Mouse (Mus musculus) hindbrain, embryonic 16.5 days (tissue): ENCODE data around the gene Cacna1f. TPM values are rescaled to one million over a fixed set of nuclear protein-coding genes. Genes with fewer than 3 reads are reported as not detected.

Experiments
- ATAC-seq: fragments of 200-750 bp; cut with Nextera tagmentation; 2 replicates; pipeline ENCODE4 v1.8.0; 2017; ENCODE audit warnings: moderate TSS enrichment, moderate library complexity
- H3K27ac ChIP-seq: fragments of 300-500 bp; sonication (generic); 2 replicates; pipeline ENCODE4 v1.5.1; 2014; ENCODE audit warnings: low read depth, mild to moderate bottlenecking, control low read depth, low read length, moderate library complexity
- H3K27me3 ChIP-seq: fragments of 300-500 bp; sonication (generic); replicated peaks from 2 replicates; pipeline ENCODE4 v1.6.1; 2014; ENCODE audit warnings: low read length; ENCODE audit not compliant: control insufficient read depth, insufficient read depth
- H3K36me3 ChIP-seq: fragments of 300-500 bp; sonication (generic); 2 replicates; pipeline ENCODE4 v1.6.1; 2014; ENCODE audit warnings: mild to moderate bottlenecking, low read length, moderate library complexity, mixed read lengths; ENCODE audit not compliant: control insufficient read depth, insufficient read depth
- H3K4me1 ChIP-seq: fragments of 300-500 bp; sonication (generic); 2 replicates; pipeline ENCODE4 v1.6.1; 2014; ENCODE audit warnings: low read depth, low read length; ENCODE audit not compliant: control insufficient read depth, insufficient read depth
- H3K4me2 ChIP-seq: fragments of 300-500 bp; sonication (generic); 2 replicates; pipeline ENCODE4 v1.6.1; 2014; ENCODE audit warnings: mild to moderate bottlenecking, low read length, control low read depth, moderate library complexity
- H3K4me3 ChIP-seq: fragments of 300-500 bp; sonication (generic); 2 replicates; pipeline ENCODE4 v1.5.1; 2014; ENCODE audit warnings: mild to moderate bottlenecking, low read length, control low read depth, moderate library complexity
- H3K9ac ChIP-seq: fragments of 300-500 bp; sonication (generic); 2 replicates; pipeline ENCODE4 v1.6.1; 2014; ENCODE audit warnings: low read depth, mild to moderate bottlenecking, control low read depth, low read length, moderate library complexity
- H3K9me3 ChIP-seq: fragments of 300-500 bp; sonication (generic); 2 replicates; pipeline ENCODE4 v1.6.1; 2014; ENCODE audit warnings: mild to moderate bottlenecking, low read length, moderate library complexity; ENCODE audit not compliant: control insufficient read depth
- WGBS: fragments of 180-500 bp; shearing (Covaris S2); extraction: QIAGEN DNeasy Blood & Tissue Kit; methylation state at CpG from one replicate; pipeline ENCODE4 v1.1.7; 2014; 5-methylcytosine and 5-hydroxymethylcytosine counted together
- polyA plus RNA-seq: library from polyadenylated mRNA; unstranded; fragments of >200 nt; fragmentation: Nextera tagmentation; extraction: Ambion mirVana; gene quantifications from 2 replicates; pipeline ENCODE4 v1.2.1, GENCODE M21; 2015

Gene Cacna1f
- polyA plus RNA-seq, 1 experiment from 2014 or later: 0.20 TPM

DNA sequence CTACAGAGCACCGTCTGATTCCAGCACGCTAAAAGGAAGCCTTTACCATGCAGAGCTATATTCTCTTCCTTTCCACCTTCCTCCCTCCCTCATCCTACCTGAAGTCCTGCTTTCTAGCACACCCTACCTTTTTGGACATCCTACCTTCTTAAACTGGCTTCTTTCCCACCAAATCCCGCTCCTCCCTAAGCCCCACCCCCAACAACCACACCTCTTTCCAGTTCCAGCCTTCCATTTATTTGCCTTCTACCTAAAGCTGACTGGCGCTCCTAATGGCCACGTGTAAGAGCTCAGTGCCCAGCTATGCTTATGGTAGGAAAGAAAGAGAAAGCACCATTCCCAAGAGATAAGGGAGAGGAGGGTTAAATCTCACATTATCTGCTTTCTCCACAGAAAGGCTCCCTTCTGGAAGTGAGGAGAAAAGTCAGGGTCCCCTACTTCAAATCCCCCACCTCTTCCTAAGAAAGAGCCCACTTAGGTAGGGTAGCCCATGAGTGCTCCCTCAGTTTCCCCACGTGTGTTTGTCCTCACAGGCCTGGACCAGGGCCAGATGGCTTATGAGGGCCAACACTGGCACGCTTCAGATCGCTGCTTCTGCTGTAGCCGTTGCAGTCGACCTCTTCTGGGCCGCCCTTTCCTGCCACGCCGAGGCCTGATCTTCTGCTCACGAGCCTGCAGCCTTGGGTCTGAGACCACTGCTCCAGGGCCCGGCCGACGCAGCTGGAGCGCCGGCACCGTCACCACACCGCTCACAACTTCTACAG, 59.0 kb downstream of the Cacna1f start:
- no peaks in the 10 kb centered on the region for H3K4me1 ChIP-seq
- H3K4me3 ChIP-seq: no peak overlapping the region
- H3K4me2 ChIP-seq: no peak overlapping the region
- H3K27ac ChIP-seq: no peak overlapping the region
- WGBS: 72% methylated on average over 21 of the region's 21 CpGs
- H3K27me3 ChIP-seq: no peaks in the 10 kb centered on the region
- ATAC-seq: no peak
- H3K36me3 ChIP-seq: no peaks in the 10 kb centered on the region
- H3K9me3 ChIP-seq: no peaks in the 10 kb centered on the region
- no peak overlapping the region for H3K9ac ChIP-seq

DNA sequence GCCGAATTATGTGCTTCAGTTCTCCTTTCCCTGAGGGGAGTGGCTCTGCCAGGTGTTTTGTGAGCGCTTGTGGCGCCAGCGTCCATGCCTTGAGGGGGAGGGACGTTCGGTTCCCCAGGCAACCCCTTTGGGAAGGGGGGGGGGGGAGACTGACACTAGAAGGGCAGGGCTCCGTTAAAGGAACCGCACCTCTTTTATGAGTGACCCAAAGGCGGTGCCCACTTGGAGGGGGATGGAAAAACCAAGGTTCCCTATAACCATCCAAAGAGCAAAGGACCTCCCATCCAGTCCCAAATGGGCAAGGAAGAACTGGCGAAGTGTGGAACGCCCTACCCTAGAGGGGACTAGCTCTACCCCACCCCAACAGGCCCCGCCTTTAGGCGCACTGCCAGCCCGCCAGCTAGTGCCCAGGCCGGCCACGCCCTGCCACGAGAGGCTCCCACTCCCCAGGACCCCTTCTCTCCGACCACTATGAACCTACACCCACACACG, 63.6 kb downstream of the Cacna1f start:
- 23% methylated on average over 13 of the region's 19 CpGs for WGBS
- Histone ChIP-seq H3K9ac (no peak overlapping the region; the same call in 1 of the 2 replicates), H3K4me2 (peak overlapping the region; percentile 51), H3K4me3 (peak overlapping the region; percentile 34), H3K9me3 (no peaks in the 10 kb centered on the region), H3K27ac (no peak overlapping the region), H3K27me3 (no peaks in the 10 kb centered on the region), H3K36me3 (no peaks in the 10 kb centered on the region), H3K4me1 (no peaks in the 10 kb centered on the region)
- ATAC-seq: peak; percentile 55

DNA sequence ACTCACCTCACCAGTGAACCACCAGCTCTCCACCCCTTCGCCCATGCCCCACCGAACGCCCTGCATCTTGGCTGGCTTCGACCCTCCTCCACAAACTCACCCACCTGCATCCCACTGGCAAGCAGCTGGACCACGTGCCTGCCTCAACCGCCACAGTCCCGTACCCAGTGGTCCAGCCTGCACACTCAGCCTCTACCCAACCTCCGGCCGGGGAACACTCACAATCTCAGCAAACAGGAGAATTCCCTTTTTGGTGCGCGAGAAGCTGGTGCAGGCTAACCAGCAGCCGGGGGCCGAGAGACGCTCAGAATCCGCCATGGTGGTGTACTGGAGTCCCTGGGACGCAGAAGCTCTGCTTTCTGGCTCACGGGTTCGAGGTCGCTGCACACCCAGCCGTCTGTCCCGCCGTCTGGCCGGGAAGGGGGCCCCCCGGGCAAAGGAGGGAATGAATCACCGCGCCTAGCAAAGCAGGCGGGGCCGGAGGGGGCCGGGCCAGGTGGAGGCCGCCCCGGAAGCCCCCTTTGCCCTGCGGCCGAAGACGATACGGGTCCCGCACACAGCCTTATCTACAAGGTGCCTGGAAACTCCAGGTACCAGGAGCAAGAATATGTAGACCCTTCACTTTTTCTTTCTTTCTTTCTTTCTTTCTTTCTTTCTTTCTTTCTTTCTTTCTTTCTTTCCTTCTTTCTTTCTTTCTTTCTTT, 64.2 kb downstream of the Cacna1f start, which contains the start of gene Plp2:
Gene Plp2 (minus strand): TSS at position 470 of the 703 bp plus-strand sequence.
- Histone ChIP-seq H3K4me2 (peak within 1 kb of the TSS; percentile 51), H3K4me1 (no peaks in the 10 kb centered on the region), H3K4me3 (peak within 1 kb of the TSS; percentile 34), H3K27ac (no peak within 1 kb of the TSS), H3K36me3 (no peaks in the 10 kb centered on the region), H3K27me3 (no peaks in the 10 kb centered on the region), H3K9me3 (no peaks in the 10 kb centered on the region), H3K9ac (peak within 1 kb of the TSS; percentile 39)
- ATAC-seq: peak; percentile 49
- 21% methylated on average over 31 of the region's 36 CpGs for WGBS

DNA sequence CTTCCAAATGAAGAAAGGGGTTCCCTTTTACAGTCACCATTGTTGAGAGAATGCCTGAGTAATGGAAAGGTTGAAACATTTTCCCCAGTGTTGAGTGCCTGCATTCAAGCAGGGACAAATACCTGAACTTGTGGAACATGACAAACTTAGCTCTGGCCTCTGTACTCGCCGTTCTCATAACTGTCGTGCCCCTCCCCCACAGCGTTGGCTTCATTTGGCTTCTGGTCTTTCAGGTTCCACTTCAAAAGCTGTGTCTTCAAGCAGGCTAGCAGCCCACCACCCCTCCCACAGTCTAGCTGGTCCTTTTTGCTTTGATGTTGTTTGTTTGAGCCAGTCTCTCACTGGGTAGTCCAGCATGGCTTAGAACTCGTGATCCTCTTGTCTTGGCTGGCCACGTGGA, 65.9 kb downstream of the Cacna1f start:
- no peak overlapping the region for H3K4me2 ChIP-seq
- H3K9ac ChIP-seq: no peak overlapping the region
- no peaks in the 10 kb centered on the region for H3K9me3 ChIP-seq
- no peak for ATAC-seq
- H3K4me1 ChIP-seq: no peaks in the 10 kb centered on the region
- WGBS: 54% methylated on average over 6 of the region's 6 CpGs
- H3K36me3 ChIP-seq: no peaks in the 10 kb centered on the region
- H3K27me3 ChIP-seq: no peaks in the 10 kb centered on the region
- no peak overlapping the region for H3K4me3 ChIP-seq
- H3K27ac ChIP-seq: no peak overlapping the region

DNA sequence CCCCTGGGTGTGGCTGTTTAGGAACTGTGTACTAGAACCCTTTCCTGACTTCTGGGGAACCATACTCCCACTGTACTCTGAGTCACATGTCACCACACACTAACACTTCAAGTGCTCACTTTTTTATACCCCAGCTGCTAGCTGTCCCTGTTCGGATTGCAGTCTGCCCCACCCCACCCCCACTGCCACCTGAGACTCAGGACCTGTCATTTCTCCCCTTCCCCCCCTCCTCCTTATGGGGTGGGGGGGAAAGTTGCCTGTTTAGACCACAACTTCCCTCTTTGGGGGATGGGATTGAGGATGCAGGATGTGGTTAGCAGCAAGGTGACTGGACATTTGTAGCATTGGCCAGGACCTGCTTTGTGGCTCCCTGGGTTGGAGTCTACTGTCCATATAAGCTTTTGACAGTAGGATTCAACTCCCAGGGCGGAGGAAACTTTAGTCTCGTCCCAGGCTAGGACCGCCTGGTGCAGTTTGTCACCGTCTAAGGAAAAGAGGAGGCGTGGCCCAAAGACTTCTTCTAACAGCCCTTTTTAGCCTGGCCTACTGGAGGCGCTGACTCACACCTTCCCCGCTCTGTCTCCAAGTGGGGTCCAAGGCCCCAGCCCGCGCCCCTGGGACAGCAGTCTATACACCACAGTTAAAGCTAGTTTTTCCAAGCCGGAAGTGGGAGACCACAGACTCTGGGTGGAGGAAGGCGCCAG, 66.8 kb downstream of the Cacna1f start:
- Histone ChIP-seq H3K27ac (no peak overlapping the region), H3K27me3 (no peaks in the 10 kb centered on the region), H3K4me1 (no peaks in the 10 kb centered on the region), H3K9ac (no peak overlapping the region), H3K9me3 (no peaks in the 10 kb centered on the region), H3K36me3 (no peaks in the 10 kb centered on the region), H3K4me3 (no peak overlapping the region), H3K4me2 (no peak overlapping the region)
- ATAC-seq: no peak
- 43% methylated on average over 12 of the region's 12 CpGs for WGBS

DNA sequence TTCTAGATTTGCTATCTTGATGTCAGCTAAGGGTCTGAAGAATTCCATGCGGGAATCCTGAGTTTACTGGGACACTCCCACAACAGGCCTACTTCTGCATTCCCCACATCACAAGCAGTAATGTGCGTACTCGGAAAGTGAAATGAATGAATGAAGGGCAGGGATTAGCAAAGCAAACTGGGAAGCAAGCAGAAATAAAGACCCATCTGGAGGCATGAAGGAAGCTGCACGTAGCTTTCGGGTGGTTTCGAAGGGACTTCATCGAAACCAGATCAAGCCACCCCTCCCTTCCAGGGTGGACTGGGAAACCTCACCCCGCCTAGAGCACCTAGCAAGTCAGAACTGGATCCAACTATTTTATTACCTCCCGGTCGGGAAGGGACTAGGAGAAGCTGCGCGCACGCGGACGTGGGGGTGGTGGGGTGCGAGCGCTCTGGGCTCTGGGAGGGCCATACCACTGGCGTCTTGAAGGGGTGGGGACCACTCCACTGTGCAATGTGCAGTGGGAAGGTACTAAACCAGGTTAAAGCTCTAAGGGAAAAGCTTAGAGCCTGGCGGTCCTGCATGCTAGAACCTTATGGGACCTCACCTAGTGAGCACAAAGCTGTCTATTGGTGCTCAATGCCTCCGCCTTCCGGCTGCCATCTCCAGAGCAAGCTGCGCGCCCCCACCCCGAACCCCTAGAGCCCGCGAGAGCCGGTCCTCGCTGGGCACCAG, 67.6 kb downstream of the Cacna1f start:
- H3K36me3 ChIP-seq: no peaks in the 10 kb centered on the region
- ATAC-seq: peak; percentile 48
- peak overlapping the region; percentile 47 for H3K9ac ChIP-seq
- no peak overlapping the region for H3K27ac ChIP-seq
- H3K27me3 ChIP-seq: no peaks in the 10 kb centered on the region
- peak overlapping the region; percentile 55 for H3K4me2 ChIP-seq
- no peaks in the 10 kb centered on the region for H3K4me1 ChIP-seq
- peak overlapping the region; percentile 26 for H3K4me3 ChIP-seq
- H3K9me3 ChIP-seq: no peaks in the 10 kb centered on the region
- 32% methylated on average over 28 of the region's 28 CpGs for WGBS

DNA sequence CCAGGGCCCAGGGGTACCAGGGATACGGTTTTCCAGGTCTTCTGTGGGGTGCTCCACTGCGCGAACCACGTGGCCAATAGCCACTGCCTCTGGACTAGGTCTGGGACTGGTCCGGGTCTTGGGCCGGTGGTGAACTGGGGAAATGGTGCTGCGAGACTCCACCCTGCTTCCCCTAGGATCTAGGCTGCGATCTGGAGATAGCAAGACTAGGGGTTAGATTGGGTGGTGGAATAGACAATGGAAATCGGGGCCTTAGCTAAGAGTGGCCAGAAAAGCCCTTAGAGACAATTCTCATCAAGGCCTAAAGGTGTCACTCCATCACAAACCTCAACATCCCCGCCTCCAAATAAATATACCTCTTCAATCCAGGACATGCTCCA, 68.1 kb downstream of the Cacna1f start:
- no peaks in the 10 kb centered on the region for H3K4me1 ChIP-seq
- H3K36me3 ChIP-seq: no peaks in the 10 kb centered on the region
- H3K27ac ChIP-seq: no peak overlapping the region
- H3K27me3 ChIP-seq: no peaks in the 10 kb centered on the region
- peak overlapping the region; percentile 47 for H3K9ac ChIP-seq
- peak overlapping the region; percentile 26 for H3K4me3 ChIP-seq
- no peaks in the 10 kb centered on the region for H3K9me3 ChIP-seq
- peak overlapping the region; percentile 55 for H3K4me2 ChIP-seq
- ATAC-seq: no peak
- 35% methylated on average over 10 of the region's 10 CpGs for WGBS

DNA sequence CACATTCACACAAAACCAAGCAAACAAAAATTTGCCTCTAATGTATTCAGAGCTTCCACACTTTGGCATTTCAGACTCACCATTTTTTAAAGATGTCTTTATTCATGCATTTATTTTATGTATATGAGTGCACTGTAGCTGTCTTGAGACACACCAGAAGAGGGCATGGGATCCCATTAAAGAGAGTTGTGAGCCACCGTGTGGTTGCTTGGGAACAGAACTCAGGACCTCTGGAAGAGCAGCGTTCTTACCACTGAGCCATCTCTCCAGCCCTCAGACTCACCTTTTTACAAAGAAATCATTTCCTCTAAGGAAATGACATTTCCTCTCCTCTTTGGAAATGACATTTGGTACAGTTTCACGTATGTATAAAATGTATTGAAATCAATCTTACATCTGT, 72.1 kb downstream of the Cacna1f start:
- Histone ChIP-seq H3K4me2 (no peak overlapping the region), H3K4me3 (no peak overlapping the region), H3K9ac (no peak overlapping the region), H3K4me1 (no peaks in the 10 kb centered on the region), H3K9me3 (no peaks in the 10 kb centered on the region), H3K27me3 (no peaks in the 10 kb centered on the region), H3K36me3 (no peaks in the 10 kb centered on the region), H3K27ac (no peak overlapping the region)
- WGBS: 44% methylated on average over 3 of the region's 3 CpGs
- ATAC-seq: no peak
